Mouse (Mus musculus) limb, embryonic 15.5 days (tissue): ENCODE measurements around the gene Mllt6. TPM values are rescaled to one million over a fixed set of nuclear protein-coding genes. Genes with fewer than 3 reads are reported as not detected.

Experiments
- ATAC-seq: fragments of 200-750 bp; cut with Nextera tagmentation; 2 replicates; pipeline ENCODE4 v1.8.0; 2017; ENCODE audit warnings: low read depth, moderate TSS enrichment; ENCODE audit not compliant: insufficient number of reproducible peaks, low FRiP score, low TSS enrichment
- H3K27ac ChIP-seq: fragments of 300-500 bp; sonication (generic); 2 replicates; pipeline ENCODE4 v1.5.1; 2015; ENCODE audit warnings: moderate library complexity, mild to moderate bottlenecking, inconsistent platforms
- H3K27me3 ChIP-seq: fragments of 300-500 bp; sonication (generic); 2 replicates; pipeline ENCODE4 v1.6.1; 2015; ENCODE audit warnings: inconsistent platforms
- H3K36me3 ChIP-seq: fragments of 300-500 bp; sonication (generic); 2 replicates; pipeline ENCODE4 v1.6.1; 2015; ENCODE audit warnings: inconsistent platforms
- H3K4me1 ChIP-seq: fragments of 300-500 bp; sonication (generic); 2 replicates; pipeline ENCODE4 v1.6.1; 2015; ENCODE audit warnings: inconsistent platforms
- H3K4me2 ChIP-seq: fragments of 300-500 bp; sonication (generic); 2 replicates; pipeline ENCODE4 v1.6.1; 2015; ENCODE audit warnings: mild to moderate bottlenecking, inconsistent platforms
- H3K4me3 ChIP-seq: fragments of 300-500 bp; sonication (generic); 2 replicates; pipeline ENCODE4 v1.5.1; 2015; ENCODE audit warnings: mild to moderate bottlenecking, inconsistent platforms
- H3K9ac ChIP-seq: fragments of 300-500 bp; sonication (generic); 2 replicates; pipeline ENCODE4 v1.6.1; 2015; ENCODE audit warnings: inconsistent platforms
- H3K9me3 ChIP-seq: fragments of 300-500 bp; sonication (generic); 2 replicates; pipeline ENCODE4 v1.6.1; 2016; ENCODE audit warnings: inconsistent platforms
- WGBS: fragments of 180-500 bp; shearing (Covaris S2); methylation state at CpG from one replicate; pipeline ENCODE4 v1.1.7; 2015; 5-methylcytosine and 5-hydroxymethylcytosine counted together
- polyA plus RNA-seq: library from polyadenylated mRNA; unstranded; fragments of >200 nt; fragmentation: Nextera tagmentation; extraction: Ambion mirVana; gene quantifications from 2 replicates; pipeline ENCODE4 v1.2.1, GENCODE M21; 2015

Mllt6 gene
- polyA plus RNA-seq, 1 experiment from 2014 or later: 2.6 TPM

- no peaks in the 10 kb centered on the region for H3K9me3 ChIP-seq
- peaks cover 20% of the 10 kb centered on the region for H3K4me1 ChIP-seq
- peak; percentile 67 for ATAC-seq
- no peaks in the 10 kb centered on the region for H3K27me3 ChIP-seq
- peak within 1 kb of the TSS; percentile 85 for H3K4me2 ChIP-seq
- 0 out of 2 replicates have a peak within 1 kb of the TSS, but pooled peaks have one; percentile 20 for H3K9ac ChIP-seq
- WGBS: under 1% methylated on average over 42 of the region's 43 CpGs
- H3K36me3 ChIP-seq: peaks cover 39% of the 10 kb centered on the region
- H3K27ac ChIP-seq: no peak within 1 kb of the TSS
- peak within 1 kb of the TSS; percentile 45 for H3K4me3 ChIP-seq
These were observed 22.6 kb downstream of the Mllt6 start, which contains the start of gene Cisd3 for GRCm38 (mm10) chr11:97685613-97686321. Gene Cisd3, plus strand, starts transcription at chr11:97685826.

- peak overlapping the region; percentile 45 for H3K4me3 ChIP-seq
- no peak overlapping the region for H3K9ac ChIP-seq
- peaks cover 41% of the 10 kb centered on the region for H3K36me3 ChIP-seq
- H3K4me2 ChIP-seq: peak overlapping the region; percentile 85
- no peaks in the 10 kb centered on the region for H3K27me3 ChIP-seq
- H3K4me1 ChIP-seq: peaks cover 20% of the 10 kb centered on the region
- 67% methylated on average over 11 of the region's 11 CpGs for WGBS
- no peak for ATAC-seq
- no peak overlapping the region for H3K27ac ChIP-seq
- no peaks in the 10 kb centered on the region for H3K9me3 ChIP-seq
These were observed 23.2 kb downstream of the Mllt6 start for GRCm38 (mm10) chr11:97686322-97686908.

DNA sequence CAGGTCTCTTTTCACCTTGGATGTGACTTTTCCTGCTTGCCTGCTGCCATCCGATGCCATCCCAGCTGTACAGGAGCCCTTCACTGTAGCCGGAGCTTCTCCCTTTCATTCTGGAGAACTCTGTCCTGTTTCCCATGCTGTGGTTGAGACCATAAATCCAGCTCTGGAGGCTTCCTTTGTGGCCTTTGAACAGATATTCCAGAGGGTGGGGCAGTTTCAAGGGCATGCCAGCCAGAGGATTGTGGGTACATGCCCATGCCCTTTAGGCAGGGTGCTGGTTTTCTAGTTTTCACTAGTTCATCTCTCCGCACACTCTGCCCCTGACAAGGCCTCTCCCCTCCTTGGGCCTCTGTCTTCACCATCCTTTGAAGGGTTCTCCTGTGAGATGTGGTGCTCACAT, 23.8 kb downstream of the Mllt6 start:
- Histone ChIP-seq H3K9ac (no peak overlapping the region), H3K36me3 (peaks cover 41% of the 10 kb centered on the region), H3K4me1 (peaks cover 20% of the 10 kb centered on the region), H3K4me2 (no peak overlapping the region), H3K27ac (no peak overlapping the region), H3K27me3 (no peaks in the 10 kb centered on the region), H3K9me3 (no peaks in the 10 kb centered on the region), H3K4me3 (no peak overlapping the region)
- WGBS: 82% methylated on average over 3 of the region's 3 CpGs
- ATAC-seq: no peak

DNA sequence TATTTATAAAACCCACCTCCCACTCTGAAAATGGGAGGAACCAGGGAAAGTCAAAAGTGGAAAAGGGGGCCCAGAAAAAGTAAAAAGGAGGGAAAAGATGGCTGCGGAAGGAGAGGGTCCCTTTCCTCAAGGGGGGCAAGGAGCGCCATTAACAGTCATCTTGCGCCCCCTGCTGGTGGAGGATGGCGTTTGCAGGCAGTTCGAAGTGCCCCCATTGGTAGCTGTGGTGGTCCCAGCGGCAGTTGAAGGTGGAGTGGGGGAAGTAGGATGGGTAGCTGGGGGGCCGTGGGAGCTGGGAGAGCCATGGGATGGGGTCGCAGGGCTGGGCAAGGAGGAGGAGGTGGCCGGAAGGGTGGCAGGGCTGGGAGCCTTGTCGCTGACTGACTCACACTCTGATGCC, 26.6 kb downstream of the Mllt6 start:
- Histone ChIP-seq H3K4me2 (no peak overlapping the region), H3K4me3 (no peak overlapping the region), H3K4me1 (peaks cover 34% of the 10 kb centered on the region), H3K9me3 (no peaks in the 10 kb centered on the region), H3K27ac (no peak overlapping the region), H3K27me3 (no peaks in the 10 kb centered on the region), H3K9ac (no peak overlapping the region), H3K36me3 (peaks cover 46% of the 10 kb centered on the region)
- no peak for ATAC-seq
- 29% methylated on average over 10 of the region's 10 CpGs for WGBS

GRCm38 (mm10) chr11:97694435-97694834, 31.2 kb downstream of the Mllt6 start:
- 77% methylated on average over 4 of the region's 4 CpGs for WGBS
- Histone ChIP-seq H3K9me3 (no peaks in the 10 kb centered on the region), H3K27ac (peak overlapping the region; percentile 73), H3K4me2 (0 out of 2 replicates have a peak overlapping the region, but pooled peaks have one; percentile 25), H3K9ac (no peak overlapping the region), H3K4me1 (peaks cover 52% of the 10 kb centered on the region), H3K36me3 (peaks cover 37% of the 10 kb centered on the region), H3K4me3 (no peak overlapping the region), H3K27me3 (no peaks in the 10 kb centered on the region)
- no peak for ATAC-seq

DNA sequence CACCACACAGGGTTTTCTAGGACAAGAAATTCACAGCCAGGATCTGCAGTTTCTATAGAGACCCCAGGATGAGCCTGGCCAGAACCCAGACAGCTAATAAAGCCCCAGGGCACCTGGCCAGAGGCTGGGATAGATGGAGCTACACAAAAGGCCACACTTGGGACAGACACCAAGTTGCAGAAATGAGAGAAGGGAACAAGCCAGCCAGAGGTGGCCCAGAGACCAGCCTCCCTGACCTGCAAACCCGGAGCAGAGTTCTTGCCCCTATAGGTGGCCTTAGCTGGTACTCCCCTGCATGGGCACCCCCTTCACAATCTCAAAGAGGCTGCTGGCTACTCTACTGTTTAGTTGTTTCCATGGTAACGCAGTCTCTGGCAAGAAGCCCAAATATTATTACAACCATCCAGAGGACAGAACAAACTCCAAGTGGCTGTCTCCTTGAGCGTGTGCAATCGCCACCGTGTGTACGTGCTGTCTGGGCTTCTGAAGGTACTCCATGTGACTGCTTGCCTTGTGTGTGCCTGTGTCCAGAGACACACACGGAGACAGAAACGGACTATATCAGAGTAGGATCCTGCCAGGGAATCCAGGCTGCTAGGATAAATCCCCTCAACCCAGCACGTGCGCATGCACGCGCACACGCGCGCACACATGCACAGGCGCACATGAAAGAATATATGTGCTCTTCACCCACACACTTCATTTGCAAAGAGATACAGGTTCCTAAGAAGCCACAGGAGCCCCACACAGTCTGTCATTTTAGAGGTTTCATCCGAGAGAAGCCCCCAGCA, 31.9 kb downstream of the Mllt6 start:
- Histone ChIP-seq H3K4me1 (peaks cover 49% of the 10 kb centered on the region), H3K9me3 (no peaks in the 10 kb centered on the region), H3K4me2 (peak overlapping the region; percentile 25; the same call in 1 of the 2 replicates), H3K36me3 (peaks cover 32% of the 10 kb centered on the region), H3K27me3 (no peaks in the 10 kb centered on the region), H3K27ac (peak overlapping the region; percentile 73), H3K4me3 (peak overlapping the region; percentile 0; the same call in 1 of the 2 replicates), H3K9ac (no peak overlapping the region; the same call in 1 of the 2 replicates)
- 47% methylated on average over 17 of the region's 17 CpGs for WGBS
- no peak for ATAC-seq

DNA sequence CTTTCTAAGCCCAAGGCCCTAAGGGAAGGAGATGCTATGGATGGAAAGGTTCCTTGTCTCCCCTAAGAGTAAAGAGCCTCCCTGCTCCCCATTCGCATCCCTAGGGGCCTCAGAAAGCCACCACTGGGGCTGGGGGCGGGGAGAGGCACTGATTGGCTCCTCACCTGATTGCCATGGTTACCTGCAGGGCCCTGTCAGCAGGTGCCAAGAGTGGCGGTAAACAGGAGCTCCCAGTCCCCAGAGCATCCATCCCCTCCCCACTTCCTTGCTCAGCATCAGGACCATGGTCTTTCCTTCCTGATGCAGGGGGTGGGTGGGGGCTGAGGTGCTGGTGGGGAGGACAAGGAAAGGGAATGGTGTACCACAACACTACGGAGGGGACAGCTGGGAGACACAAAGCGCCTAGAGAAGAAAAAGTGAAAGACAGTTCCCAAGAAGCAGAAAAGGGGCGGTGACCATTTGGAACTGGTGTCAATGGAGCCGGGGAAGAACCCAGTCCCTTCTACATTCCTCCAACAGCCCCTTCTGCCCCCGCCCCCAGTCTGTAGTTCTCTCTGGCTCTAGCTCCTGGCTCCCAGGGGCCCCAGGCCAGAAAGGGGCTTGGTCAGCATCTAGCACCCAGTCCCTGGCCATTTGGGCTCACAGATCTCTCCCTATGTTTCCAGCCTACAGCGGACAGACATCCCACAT, 32.6 kb downstream of the Mllt6 start:
- 48% methylated on average over 9 of the region's 9 CpGs for WGBS
- no peak overlapping the region for H3K4me3 ChIP-seq
- no peaks in the 10 kb centered on the region for H3K9me3 ChIP-seq
- peak overlapping the region; percentile 73 for H3K27ac ChIP-seq
- no peak for ATAC-seq
- peaks cover 51% of the 10 kb centered on the region for H3K4me1 ChIP-seq
- H3K4me2 ChIP-seq: peak overlapping the region; percentile 21
- peaks cover 25% of the 10 kb centered on the region for H3K36me3 ChIP-seq
- H3K27me3 ChIP-seq: no peaks in the 10 kb centered on the region
- H3K9ac ChIP-seq: 0 out of 2 replicates have a peak overlapping the region, but pooled peaks have one; percentile 8

GRCm38 (mm10) chr11:97696669-97697068, 33.5 kb downstream of the Mllt6 start:
- Histone ChIP-seq H3K9ac (no peak overlapping the region), H3K4me2 (no peak overlapping the region), H3K4me3 (no peak overlapping the region), H3K4me1 (peaks cover 60% of the 10 kb centered on the region), H3K9me3 (no peaks in the 10 kb centered on the region), H3K27ac (no peak overlapping the region), H3K36me3 (peaks cover 17% of the 10 kb centered on the region), H3K27me3 (no peaks in the 10 kb centered on the region)
- no peak for ATAC-seq
- WGBS: 71% methylated on average over 8 of the region's 8 CpGs

DNA sequence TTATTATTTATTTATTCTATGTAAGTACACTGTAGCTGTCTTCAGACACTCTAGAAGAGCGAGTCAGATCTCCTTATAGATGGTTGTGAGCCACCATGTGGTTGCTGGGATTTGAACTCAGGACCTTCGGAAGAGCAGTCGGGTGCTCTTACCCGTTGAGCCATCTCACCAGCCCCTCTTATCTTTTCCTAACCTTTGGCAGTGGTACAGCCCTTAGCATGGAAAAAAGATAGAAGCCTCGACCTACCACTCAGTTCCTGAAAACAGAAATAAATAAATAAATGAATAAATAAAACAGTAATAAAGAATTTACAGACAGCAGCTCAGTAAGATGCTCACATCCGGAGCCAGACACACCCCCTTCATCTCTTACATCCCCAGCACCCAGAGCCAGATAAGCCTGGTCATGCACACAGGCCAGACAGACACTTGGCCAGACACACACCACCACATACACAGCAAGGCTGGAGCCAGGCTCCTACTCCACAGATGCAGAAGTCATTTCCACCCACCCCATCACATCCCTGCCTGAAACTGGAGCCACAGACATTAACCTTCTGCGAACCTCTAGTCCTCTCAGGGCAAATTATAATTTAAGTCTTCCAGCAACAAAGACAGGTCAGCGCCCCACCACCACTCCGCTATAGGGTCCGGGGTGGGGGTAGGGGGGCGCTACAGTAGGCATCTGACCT, 34.1 kb downstream of the Mllt6 start:
- H3K9ac ChIP-seq: peak overlapping the region; percentile 93
- peak overlapping the region; percentile 98 for H3K27ac ChIP-seq
- H3K9me3 ChIP-seq: no peaks in the 10 kb centered on the region
- no peaks in the 10 kb centered on the region for H3K27me3 ChIP-seq
- peak overlapping the region; percentile 90 for H3K4me3 ChIP-seq
- peaks cover 10% of the 10 kb centered on the region for H3K36me3 ChIP-seq
- no peak for ATAC-seq
- 47% methylated on average over 11 of the region's 11 CpGs for WGBS
- peaks cover 65% of the 10 kb centered on the region for H3K4me1 ChIP-seq
- H3K4me2 ChIP-seq: peak overlapping the region; percentile 83

DNA sequence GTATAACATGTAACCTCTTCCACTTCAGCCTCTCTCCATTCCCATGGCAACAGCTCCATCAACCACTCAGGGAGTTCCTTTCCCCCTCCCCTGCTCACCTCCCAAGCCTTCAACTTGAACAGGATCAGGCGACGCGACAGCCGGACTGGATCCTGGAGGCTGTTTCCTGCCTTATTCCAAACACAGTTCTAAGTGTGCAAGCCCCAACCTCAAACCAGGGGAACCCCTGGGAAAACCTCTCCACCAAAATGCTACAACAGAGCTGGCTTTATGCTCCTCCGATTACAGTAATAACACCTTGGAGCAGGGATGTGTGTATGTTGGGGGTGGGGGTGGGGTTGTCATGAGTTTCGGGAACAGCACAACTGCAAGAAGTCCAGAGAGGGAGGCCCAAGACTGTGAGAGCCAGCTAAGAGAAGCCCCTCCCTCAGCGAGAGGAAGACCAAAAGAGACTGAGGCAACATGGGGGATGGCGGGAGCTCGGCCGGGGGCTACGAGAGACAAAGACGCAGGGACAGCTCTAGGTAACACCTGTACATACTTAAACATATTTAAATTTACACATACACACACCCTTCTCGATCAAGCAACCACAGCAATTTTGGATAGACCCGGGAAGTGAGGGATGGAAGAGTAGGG, 34.8 kb downstream of the Mllt6 start:
- WGBS: under 1% methylated on average over 14 of the region's 14 CpGs
- H3K9me3 ChIP-seq: no peaks in the 10 kb centered on the region
- peak overlapping the region; percentile 90 for H3K4me3 ChIP-seq
- H3K36me3 ChIP-seq: peaks cover 4% of the 10 kb centered on the region; the same call in 1 of the 2 replicates
- H3K4me1 ChIP-seq: peaks cover 65% of the 10 kb centered on the region
- peak overlapping the region; percentile 83 for H3K4me2 ChIP-seq
- no peak for ATAC-seq
- H3K27me3 ChIP-seq: no peaks in the 10 kb centered on the region
- peak overlapping the region; percentile 98 for H3K27ac ChIP-seq
- H3K9ac ChIP-seq: peak overlapping the region; percentile 93
